Mouse (Mus musculus) embryonic facial prominence, embryonic 12.5 days (tissue): ENCODE measurements around the gene Aplp2. TPM values are rescaled to one million over a fixed set of nuclear protein-coding genes. Genes with fewer than 3 reads are reported as not detected.
"Not testable (repeated sequence)": the region's sequence is repeated elsewhere in the genome, so short reads cannot be mapped to it uniquely, and the experiment has no call there.

Experiments used
- ATAC-seq: fragments of 200-750 bp; cut with Nextera tagmentation; 2 replicates; pipeline ENCODE4 v1.8.0; 2017; ENCODE audit not compliant: insufficient number of reproducible peaks, insufficient read depth, low FRiP score, low TSS enrichment
- H3K27ac ChIP-seq: fragments of 300-500 bp; sonication (generic); 2 replicates; pipeline ENCODE4 v1.5.1; 2016; ENCODE audit warnings: mild to moderate bottlenecking
- H3K27me3 ChIP-seq: fragments of 300-500 bp; sonication (generic); 2 replicates; pipeline ENCODE4 v1.6.1; 2016; ENCODE audit warnings: mild to moderate bottlenecking, moderate library complexity
- H3K36me3 ChIP-seq: fragments of 300-500 bp; sonication (generic); 2 replicates; pipeline ENCODE4 v1.6.1; 2016; ENCODE audit warnings: mild to moderate bottlenecking
- H3K4me1 ChIP-seq: fragments of 300-500 bp; sonication (generic); 2 replicates; pipeline ENCODE4 v1.6.1; 2016
- H3K4me2 ChIP-seq: fragments of 300-500 bp; sonication (generic); replicated peaks from 2 replicates; pipeline ENCODE4 v1.6.1; 2016; ENCODE audit warnings: mild to moderate bottlenecking, moderate library complexity
- H3K4me3 ChIP-seq: fragments of 300-500 bp; sonication (generic); 2 replicates; pipeline ENCODE4 v1.5.1; 2016; ENCODE audit warnings: mild to moderate bottlenecking
- H3K9ac ChIP-seq: fragments of 300-500 bp; sonication (generic); 2 replicates; pipeline ENCODE4 v1.6.1; 2016; ENCODE audit warnings: mild to moderate bottlenecking, moderate library complexity
- H3K9me3 ChIP-seq: fragments of 300-500 bp; sonication (generic); 2 replicates; pipeline ENCODE4 v1.6.1; 2016; ENCODE audit warnings: mild to moderate bottlenecking, moderate library complexity
- WGBS: fragments of 180-500 bp; shearing (Covaris S2); methylation state at CpG from one replicate; pipeline ENCODE4 v1.1.7; 2016; 5-methylcytosine and 5-hydroxymethylcytosine counted together
- polyA plus RNA-seq: library from polyadenylated mRNA; unstranded; fragments of >200 nt; fragmentation: Nextera tagmentation; extraction: Ambion mirVana; gene quantifications from 2 replicates; pipeline ENCODE4 v1.2.1, GENCODE M21; 2016

The Aplp2 gene
- polyA plus RNA-seq, 1 experiment from 2014 or later, result 202 TPM

GRCm38 (mm10) chr9:31175346-31175745 is 36.3 kb downstream of the Aplp2 start:
- H3K4me1 ChIP-seq, result no peaks in the 10 kb centered on the region
- H3K4me2 ChIP-seq, result no peak overlapping the region
- no peak for ATAC-seq
- H3K36me3 ChIP-seq, result peaks cover 18% of the 10 kb centered on the region
- no peaks in the 10 kb centered on the region for H3K9me3 ChIP-seq
- H3K9ac ChIP-seq, result no peak overlapping the region
- H3K4me3 ChIP-seq, result no peak overlapping the region
- H3K27me3 ChIP-seq, result no peaks in the 10 kb centered on the region
- WGBS, result 88% methylated on average over 6 of the region's 6 CpGs
- no peak overlapping the region for H3K27ac ChIP-seq

DNA sequence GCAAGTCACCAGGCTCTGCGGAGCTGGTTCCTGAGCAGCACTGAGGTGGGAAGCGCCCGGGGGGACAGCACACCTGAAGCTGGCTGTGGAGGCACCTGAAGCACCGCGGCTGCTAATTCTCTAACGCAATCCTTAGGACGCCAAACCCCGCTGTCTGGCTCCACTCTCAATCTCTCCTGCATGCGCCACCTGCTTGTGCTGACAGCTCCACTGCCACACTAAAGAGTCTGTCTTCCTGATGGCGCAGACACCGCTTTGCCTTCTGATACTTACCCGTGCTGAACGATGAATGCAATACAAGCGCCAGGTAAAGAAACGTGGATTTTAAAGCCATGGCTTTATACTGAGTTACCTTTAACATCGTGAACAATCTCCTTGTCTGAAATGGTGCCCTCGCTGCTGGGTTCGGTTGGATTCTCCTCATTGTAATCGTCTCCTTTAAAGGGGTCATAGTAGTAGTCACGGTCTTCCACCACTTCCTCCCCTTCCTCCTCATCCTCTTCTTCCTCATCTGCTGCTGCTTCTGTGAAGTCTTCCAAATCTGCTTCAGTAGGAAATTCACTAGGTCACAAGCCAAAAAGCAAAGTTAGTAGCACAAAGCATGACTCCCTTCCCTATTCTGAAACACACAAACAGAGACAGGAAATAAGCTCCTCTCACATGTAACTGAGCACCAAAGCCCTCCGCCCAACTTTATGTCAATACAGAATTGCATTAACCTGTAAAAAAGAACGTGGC is 43.1 kb downstream of the Aplp2 start:
- 92% methylated on average over 22 of the region's 22 CpGs for WGBS
- Histone ChIP-seq H3K9me3 (no peaks in the 10 kb centered on the region), H3K4me3 (no peak overlapping the region), H3K4me2 (no peak overlapping the region), H3K4me1 (no peaks in the 10 kb centered on the region), H3K36me3 (peaks cover 47% of the 10 kb centered on the region), H3K27ac (no peak overlapping the region), H3K27me3 (no peaks in the 10 kb centered on the region), H3K9ac (no peak overlapping the region)
- ATAC-seq, result no peak

GRCm38 (mm10) chr9:31167305-31167704 is 44.3 kb downstream of the Aplp2 start:
- ATAC-seq, result no peak
- Histone ChIP-seq H3K4me3 (no peak overlapping the region), H3K4me2 (no peak overlapping the region), H3K27me3 (no peaks in the 10 kb centered on the region), H3K9ac (no peak overlapping the region), H3K27ac (no peak overlapping the region), H3K36me3 (peaks cover 57% of the 10 kb centered on the region), H3K4me1 (no peaks in the 10 kb centered on the region), H3K9me3 (no peaks in the 10 kb centered on the region)
- WGBS, result 92% methylated on average over 13 of the region's 13 CpGs

DNA sequence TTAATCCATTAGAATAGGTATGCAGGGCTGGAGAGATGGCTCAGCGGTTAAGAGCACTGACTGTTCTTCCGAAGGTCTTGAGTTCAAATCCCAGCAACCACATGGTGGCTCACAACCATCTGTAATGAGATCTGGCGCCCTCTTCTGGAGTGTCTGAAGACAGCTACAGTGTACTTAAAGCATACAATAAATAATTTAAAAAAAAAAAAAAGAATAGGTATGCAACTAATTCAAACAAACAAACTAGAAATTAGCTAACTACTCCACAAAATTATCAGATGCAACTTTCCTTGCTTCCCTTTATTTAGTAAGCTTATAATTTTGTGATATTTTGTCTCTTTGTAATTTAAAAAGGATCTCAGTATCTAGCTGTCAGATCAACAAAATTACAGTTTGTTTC is 46.1 kb downstream of the Aplp2 start:
- 89% methylated on average over 3 of the region's 3 CpGs for WGBS
- H3K27me3 ChIP-seq, H3K4me1 ChIP-seq, H3K4me2 ChIP-seq, H3K9ac ChIP-seq, H3K9me3 ChIP-seq, H3K4me3 ChIP-seq, H3K27ac ChIP-seq, ATAC-seq: not testable (repeated sequence)
- H3K36me3 ChIP-seq, result peaks cover 70% of the 10 kb centered on the region

- peaks cover 74% of the 10 kb centered on the region for H3K36me3 ChIP-seq
Observed at GRCm38 (mm10) chr9:31163327-31163726, 48.3 kb downstream of the Aplp2 start.

GRCm38 (mm10) chr9:31162911-31163310 is 48.7 kb downstream of the Aplp2 start:
- 65% methylated on average over 1 of the region's 1 CpGs for WGBS
- Histone ChIP-seq H3K4me1 (no peaks in the 10 kb centered on the region), H3K27ac (no peak overlapping the region), H3K4me2 (no peak overlapping the region), H3K36me3 (peaks cover 74% of the 10 kb centered on the region), H3K4me3 (no peak overlapping the region), H3K9ac (no peak overlapping the region), H3K9me3 (no peaks in the 10 kb centered on the region), H3K27me3 (no peaks in the 10 kb centered on the region)
- no peak for ATAC-seq

More at GRCm38 (mm10) chr9:31163327-31163726, 48.3 kb downstream of the Aplp2 start:
- Histone ChIP-seq H3K27me3 (no peaks in the 10 kb centered on the region), H3K4me2 (no peak overlapping the region), H3K9me3 (no peaks in the 10 kb centered on the region), H3K4me3 (no peak overlapping the region), H3K27ac (no peak overlapping the region), H3K9ac (no peak overlapping the region), H3K4me1 (no peaks in the 10 kb centered on the region)
- 88% methylated on average over 1 of the region's 1 CpGs for WGBS
- no peak for ATAC-seq

DNA sequence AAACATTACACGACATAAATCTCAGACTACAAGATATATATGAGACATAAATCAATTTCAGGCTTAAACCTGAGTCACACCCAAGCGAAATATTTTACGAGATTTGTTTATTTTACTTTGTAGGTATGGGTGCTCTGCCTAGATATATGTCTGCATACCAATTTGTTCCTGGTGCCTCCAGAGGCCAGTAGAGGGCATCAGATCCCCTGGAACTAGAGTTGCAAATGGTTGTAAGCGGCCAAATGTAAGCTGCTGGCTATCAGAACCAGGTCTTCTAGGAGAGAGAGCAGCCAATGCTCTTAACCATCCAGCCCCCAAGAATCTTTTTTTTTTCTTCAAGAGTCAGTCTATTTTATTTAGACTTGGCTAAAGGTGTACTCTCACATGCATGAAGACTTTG is 51.7 kb downstream of the Aplp2 start:
- Histone ChIP-seq H3K4me1 (no peaks in the 10 kb centered on the region), H3K36me3 (peaks cover 80% of the 10 kb centered on the region), H3K4me3 (no peak overlapping the region), H3K27ac (no peak overlapping the region), H3K4me2 (no peak overlapping the region), H3K27me3 (no peaks in the 10 kb centered on the region), H3K9ac (no peak overlapping the region), H3K9me3 (no peaks in the 10 kb centered on the region)
- 83% methylated on average over 4 of the region's 4 CpGs for WGBS
- no peak for ATAC-seq

DNA sequence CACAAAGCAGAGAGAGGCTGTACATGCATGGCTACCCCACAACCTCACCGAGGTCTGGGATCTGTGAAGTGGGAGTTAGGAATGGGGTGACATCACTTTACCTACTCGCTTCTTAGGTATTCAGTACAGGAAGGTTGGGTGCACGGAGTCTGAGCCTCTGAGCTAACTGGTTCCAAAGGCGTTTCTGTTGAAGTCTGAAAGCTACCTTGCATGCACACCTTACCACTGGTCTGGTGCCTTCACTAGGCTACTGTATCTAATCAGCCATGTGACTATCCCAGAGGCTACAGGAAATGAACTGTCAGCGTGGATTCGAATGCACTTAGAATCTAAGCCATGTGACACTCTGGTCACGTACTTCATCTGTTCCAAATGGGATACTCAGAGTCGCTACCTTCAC is 55.0 kb downstream of the Aplp2 start:
- H3K4me3 ChIP-seq, result no peak overlapping the region
- no peak overlapping the region; the same call in 1 of the 2 replicates for H3K9ac ChIP-seq
- 87% methylated on average over 8 of the region's 8 CpGs for WGBS
- no peak overlapping the region for H3K27ac ChIP-seq
- no peak for ATAC-seq
- H3K9me3 ChIP-seq, result no peaks in the 10 kb centered on the region
- no peaks in the 10 kb centered on the region for H3K27me3 ChIP-seq
- peaks cover 81% of the 10 kb centered on the region for H3K36me3 ChIP-seq
- H3K4me1 ChIP-seq, result no peaks in the 10 kb centered on the region
- H3K4me2 ChIP-seq, result no peak overlapping the region

DNA sequence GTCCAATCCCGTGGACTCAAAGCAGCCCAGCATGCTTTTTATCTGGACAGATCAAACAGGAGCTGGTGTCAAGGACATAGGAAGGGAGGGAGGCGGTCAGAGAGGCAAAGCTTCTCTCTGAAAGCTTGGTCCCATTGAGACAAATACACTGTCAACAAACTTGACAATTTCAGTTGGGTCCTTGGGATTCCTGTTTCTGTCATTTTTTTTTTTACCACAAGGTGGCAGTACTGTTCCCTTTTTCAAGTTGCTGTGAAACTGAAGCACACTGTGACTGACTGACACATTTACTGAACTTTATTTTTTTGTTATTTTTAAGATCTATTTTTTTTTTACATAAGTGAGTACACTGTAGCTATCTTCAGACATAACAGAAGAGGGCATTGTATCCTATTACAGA is 60.6 kb downstream of the Aplp2 start:
- no peaks in the 10 kb centered on the region for H3K27me3 ChIP-seq
- peaks cover 62% of the 10 kb centered on the region for H3K36me3 ChIP-seq
- 74% methylated on average over 2 of the region's 2 CpGs for WGBS
- no peak overlapping the region for H3K4me2 ChIP-seq
- H3K27ac ChIP-seq, result no peak overlapping the region
- no peak for ATAC-seq
- H3K4me3 ChIP-seq, result no peak overlapping the region
- no peaks in the 10 kb centered on the region for H3K9me3 ChIP-seq
- H3K4me1 ChIP-seq, result no peaks in the 10 kb centered on the region
- no peak overlapping the region for H3K9ac ChIP-seq

GRCm38 (mm10) chr9:31148135-31148534 is 63.5 kb downstream of the Aplp2 start:
- no peak overlapping the region for H3K4me2 ChIP-seq
- peaks cover 37% of the 10 kb centered on the region for H3K36me3 ChIP-seq
- no peak for ATAC-seq
- 79% methylated on average over 7 of the region's 7 CpGs for WGBS
- H3K9ac ChIP-seq, result no peak overlapping the region
- no peak overlapping the region for H3K4me3 ChIP-seq
- H3K4me1 ChIP-seq, result no peaks in the 10 kb centered on the region
- no peaks in the 10 kb centered on the region for H3K9me3 ChIP-seq
- H3K27me3 ChIP-seq, result no peaks in the 10 kb centered on the region
- no peak overlapping the region for H3K27ac ChIP-seq

DNA sequence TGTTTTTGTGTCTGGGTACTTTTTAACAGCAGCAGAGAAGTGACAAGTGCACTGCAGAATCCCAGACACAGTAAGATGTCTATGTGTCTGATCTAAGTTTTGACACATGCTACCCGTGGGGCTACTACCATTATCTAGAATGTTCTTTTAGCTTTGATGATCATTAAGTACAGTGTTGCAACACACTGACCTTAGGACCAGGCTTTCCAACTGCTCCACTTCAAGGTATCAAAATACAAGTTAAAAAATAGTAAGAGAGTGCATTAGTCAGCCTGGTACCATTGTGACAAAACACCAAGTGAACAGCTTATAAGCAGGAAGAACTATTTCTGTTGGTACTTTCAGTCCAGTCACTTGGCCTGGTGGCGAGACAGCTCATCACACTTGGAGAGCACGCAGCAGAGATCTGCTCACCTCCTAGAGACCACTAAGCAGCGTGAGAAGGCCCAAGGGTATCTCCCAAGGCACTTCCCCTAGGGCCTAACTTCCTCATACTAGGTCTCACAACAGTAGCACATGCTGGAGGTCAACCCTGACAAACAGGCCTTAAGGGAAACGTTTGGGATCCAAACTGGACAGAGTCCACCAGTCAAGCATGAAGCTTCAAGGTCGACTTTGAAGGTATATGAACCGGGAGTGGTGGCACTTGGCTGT is 66.2 kb downstream of the Aplp2 start:
- Histone ChIP-seq H3K36me3 (peaks cover 17% of the 10 kb centered on the region), H3K9ac (no peak overlapping the region), H3K4me1 (no peaks in the 10 kb centered on the region), H3K27me3 (no peaks in the 10 kb centered on the region), H3K4me3 (no peak overlapping the region), H3K9me3 (no peaks in the 10 kb centered on the region), H3K27ac (no peak overlapping the region), H3K4me2 (no peak overlapping the region)
- no peak for ATAC-seq
- 83% methylated on average over 7 of the region's 7 CpGs for WGBS

- ATAC-seq, result no peak
- no peaks in the 10 kb centered on the region for H3K27me3 ChIP-seq
- no peaks in the 10 kb centered on the region for H3K36me3 ChIP-seq
- no peak overlapping the region for H3K9ac ChIP-seq
- no peak overlapping the region for H3K4me3 ChIP-seq
- H3K27ac ChIP-seq, result no peak overlapping the region
- WGBS, result 88% methylated on average over 1 of the region's 1 CpGs
- no peaks in the 10 kb centered on the region for H3K9me3 ChIP-seq
- H3K4me1 ChIP-seq, result no peaks in the 10 kb centered on the region
- H3K4me2 ChIP-seq, result no peak overlapping the region
Observed at GRCm38 (mm10) chr9:31142924-31143323, 68.7 kb downstream of the Aplp2 start.
